Mouse (Mus musculus) liver, postnatal 0 days (tissue): ENCODE data around the gene Gm3415. TPM values are rescaled to one million over a fixed set of nuclear protein-coding genes. Genes with fewer than 3 reads are reported as not detected.

Experiments used
- ATAC-seq: fragments of 200-750 bp; cut with Nextera tagmentation; 2 replicates; pipeline ENCODE4 v1.8.0; 2017; ENCODE audit warnings: mild to moderate bottlenecking, moderate library complexity
- DNase-seq: peaks from one replicate; pipeline ENCODE4 v3.0.0-alpha.2; 2016
- H3K27ac ChIP-seq: fragments of 300-500 bp; sonication (generic); 2 replicates; pipeline ENCODE4 v1.5.1; 2014; ENCODE audit warnings: antibody characterized with exemption, moderate library complexity, mild to moderate bottlenecking, low read depth
- H3K27me3 ChIP-seq: fragments of 300-500 bp; sonication (generic); 2 replicates; pipeline ENCODE4 v1.6.1; 2014; ENCODE audit warnings: low read length, control low read depth, mixed read lengths; ENCODE audit not compliant: insufficient read depth
- H3K36me3 ChIP-seq: fragments of 300-500 bp; sonication (generic); replicated peaks from 2 replicates; pipeline ENCODE4 v1.6.1; 2014; ENCODE audit warnings: mild to moderate bottlenecking, control low read depth, low read length, moderate library complexity, mixed read lengths; ENCODE audit not compliant: insufficient read depth
- H3K4me1 ChIP-seq: fragments of 300-500 bp; sonication (generic); 2 replicates; pipeline ENCODE4 v1.6.1; 2014; ENCODE audit warnings: antibody characterized with exemption, mild to moderate bottlenecking, control low read depth; ENCODE audit not compliant: insufficient read depth
- H3K4me2 ChIP-seq: fragments of 300-500 bp; sonication (generic); 2 replicates; pipeline ENCODE4 v1.6.1; 2014; ENCODE audit warnings: low read depth, mild to moderate bottlenecking, low read length, moderate library complexity, mixed read lengths
- H3K4me3 ChIP-seq: fragments of 300-500 bp; sonication (generic); 2 replicates; pipeline ENCODE4 v1.5.1; 2014; ENCODE audit warnings: low read depth, low read length
- H3K9ac ChIP-seq: fragments of 300-500 bp; sonication (generic); replicated peaks from 2 replicates; pipeline ENCODE4 v1.6.1; 2014; ENCODE audit warnings: mild to moderate bottlenecking, moderate library complexity
- H3K9me3 ChIP-seq: fragments of 300-500 bp; sonication (generic); 2 replicates; pipeline ENCODE4 v1.6.1; 2016; ENCODE audit warnings: mild to moderate bottlenecking, control low read depth, low read length, mixed read lengths
- CTCF ChIP-seq: sonication (generic); IDR thresholded peaks from 2 replicates; pipeline ENCODE4 v1.5.1; 2016; ENCODE audit warnings: antibody characterized with exemption, low read depth
- EP300 ChIP-seq: IDR thresholded peaks from 2 replicates; pipeline ENCODE4 v1.6.1; 2016; ENCODE audit warnings: antibody characterized with exemption, low read depth, mild to moderate bottlenecking
- WGBS: fragments of 180-500 bp; shearing (Covaris S2); extraction: QIAGEN DNeasy Blood & Tissue Kit; methylation state at CpG from one replicate; pipeline ENCODE4 v1.1.7; 2014; ENCODE audit not compliant: insufficient replicate concordance; 5-methylcytosine and 5-hydroxymethylcytosine counted together
- polyA plus RNA-seq: library from polyadenylated mRNA; unstranded; fragments of >200 nt; fragmentation: Nextera tagmentation; extraction: Ambion mirVana; gene quantifications from 2 replicates; pipeline ENCODE4 v1.2.1, GENCODE M21; 2015

The Gm3415 gene
- polyA plus RNA-seq, 1 experiment from 2014 or later, result not detected

DNA sequence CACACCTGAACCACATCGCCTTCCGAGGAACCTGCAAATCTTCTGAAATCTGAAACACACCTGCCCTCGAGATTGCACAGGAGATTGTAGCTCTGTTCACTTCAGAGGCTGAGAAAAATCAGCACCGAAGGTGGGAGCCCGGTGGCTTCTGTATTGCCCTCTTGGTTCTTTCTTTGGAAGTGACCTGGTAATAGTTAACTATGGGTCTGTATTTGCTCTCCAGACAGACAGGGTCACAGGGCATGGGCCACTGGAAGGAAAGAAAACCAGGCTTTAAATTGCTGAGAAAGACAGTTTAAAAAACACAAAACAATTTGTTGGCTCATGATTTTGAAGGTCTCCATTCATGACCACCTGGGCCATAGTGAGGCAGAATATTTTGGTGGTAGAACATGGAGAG lies 44.0 kb downstream of the Gm3415 start:
- 61% methylated on average over 5 of the region's 5 CpGs for WGBS
- no peaks in the 10 kb centered on the region for H3K36me3 ChIP-seq
- TF ChIP-seq CTCF, result no peak
- TF ChIP-seq EP300, result no peak
- H3K27me3 ChIP-seq, result no peaks in the 10 kb centered on the region
- no peaks in the 10 kb centered on the region for H3K9me3 ChIP-seq
- H3K27ac ChIP-seq, result peak overlapping the region; percentile 62
- DNase-seq (no peak), ATAC-seq (peak; percentile 43; the same call in 1 of the 2 replicates)
- peaks cover 5% of the 10 kb centered on the region; the same call in 1 of the 2 replicates for H3K4me1 ChIP-seq
- H3K4me2 ChIP-seq, result peak overlapping the region; percentile 47
- H3K4me3 ChIP-seq, result no peak overlapping the region
- H3K9ac ChIP-seq, result no peak overlapping the region

DNA sequence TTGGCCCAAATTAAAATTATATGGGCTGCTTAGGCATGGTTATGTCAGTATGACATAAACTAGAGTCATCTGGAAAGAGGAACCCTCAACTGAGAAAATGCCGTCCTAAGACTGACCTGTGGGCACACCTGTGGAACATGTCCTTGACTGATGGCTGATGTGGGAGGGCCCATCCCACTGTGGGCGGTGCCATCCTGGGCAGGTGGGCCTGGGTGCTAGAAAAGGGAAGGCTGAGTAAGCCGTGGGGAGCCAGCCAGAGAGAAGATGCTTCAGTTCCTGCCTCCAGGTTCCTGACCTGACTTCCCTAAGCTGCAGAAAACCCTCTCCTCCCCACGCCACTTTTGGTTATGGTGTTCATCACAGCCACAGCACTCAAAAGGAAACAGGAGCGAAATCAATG lies 50.3 kb downstream of the Gm3415 start:
- no peak for ATAC-seq
- no peaks in the 10 kb centered on the region for H3K9me3 ChIP-seq

DNA sequence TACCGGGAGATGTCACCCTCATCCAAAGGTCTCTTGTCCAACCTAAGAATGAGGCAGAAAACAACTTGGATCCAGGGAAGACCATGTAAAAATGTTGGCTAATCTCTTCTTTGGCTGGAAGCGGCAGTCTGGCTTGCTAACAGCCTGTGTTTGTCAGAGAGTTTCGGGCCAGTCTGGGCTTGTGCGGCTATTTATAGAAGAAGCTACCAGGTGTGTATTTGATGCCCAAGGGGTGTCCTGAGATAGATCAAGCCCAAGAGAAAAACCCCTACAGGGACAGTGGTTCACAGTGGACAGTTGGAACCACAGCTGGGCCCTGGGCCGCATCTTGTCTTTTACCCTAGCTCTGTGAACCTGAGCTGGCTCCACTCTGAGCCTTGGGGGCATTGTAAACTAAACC lies 51.0 kb downstream of the Gm3415 start:
- no peak for TF ChIP-seq CTCF
- TF ChIP-seq EP300, result no peak
- Histone ChIP-seq H3K9ac (no peak overlapping the region), H3K36me3 (no peaks in the 10 kb centered on the region), H3K9me3 (no peaks in the 10 kb centered on the region), H3K27me3 (no peaks in the 10 kb centered on the region), H3K4me2 (no peak overlapping the region), H3K4me3 (no peak overlapping the region), H3K27ac (no peak overlapping the region), H3K4me1 (no peaks in the 10 kb centered on the region)
- 77% methylated on average over 5 of the region's 5 CpGs for WGBS
- no peak for DNase-seq
- no peak for ATAC-seq

More for the DNA sequence above, 50.3 kb downstream of the Gm3415 start:
- Histone ChIP-seq H3K9ac (no peak overlapping the region), H3K27ac (no peak overlapping the region), H3K4me3 (no peak overlapping the region), H3K4me2 (no peak overlapping the region), H3K4me1 (no peaks in the 10 kb centered on the region), H3K27me3 (no peaks in the 10 kb centered on the region), H3K36me3 (no peaks in the 10 kb centered on the region)
- WGBS, result 53% methylated on average over 5 of the region's 5 CpGs
- TF ChIP-seq EP300 (no peak), CTCF (no peak)
- DNase-seq, result no peak

DNA sequence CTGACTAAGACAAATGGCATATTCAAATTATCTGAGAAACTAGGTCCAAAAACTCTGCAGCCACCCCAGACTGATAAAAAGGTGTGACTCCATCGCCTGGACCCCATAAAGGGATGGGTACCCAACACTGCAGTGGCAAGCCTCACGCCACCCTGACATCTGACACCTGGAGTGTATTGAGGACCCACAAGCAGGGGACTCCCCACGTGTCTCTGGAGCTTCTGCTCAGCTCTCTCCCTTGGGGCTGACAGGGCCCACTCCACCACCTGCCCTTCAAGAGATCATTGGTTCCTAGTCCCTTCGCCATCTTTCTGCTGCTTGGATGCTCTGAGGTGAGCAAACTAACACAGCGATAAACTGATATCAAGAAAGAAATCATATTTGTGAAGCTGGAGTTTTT lies 51.9 kb downstream of the Gm3415 start:
- no peak overlapping the region for H3K4me2 ChIP-seq
- DNase-seq (no peak), ATAC-seq (no peak)
- no peaks in the 10 kb centered on the region for H3K9me3 ChIP-seq
- no peak overlapping the region for H3K9ac ChIP-seq
- H3K27ac ChIP-seq, result no peak overlapping the region
- no peaks in the 10 kb centered on the region for H3K4me1 ChIP-seq
- H3K4me3 ChIP-seq, result no peak overlapping the region
- TF ChIP-seq CTCF (no peak), EP300 (no peak)
- 66% methylated on average over 5 of the region's 5 CpGs for WGBS
- no peaks in the 10 kb centered on the region for H3K36me3 ChIP-seq
- H3K27me3 ChIP-seq, result no peaks in the 10 kb centered on the region

Other genes starting within 250 kb of the Gm3415 start
- not detected in 2 replicates for gene Wasf3, start 171.2 kb upstream of the Gm3415 start, polyA plus RNA-seq
- not detected in 2 replicates for gene Gm6408, start 74.2 kb upstream of the Gm3415 start, polyA plus RNA-seq
- gene Gm6370, start 64.8 kb upstream of the Gm3415 start, polyA plus RNA-seq, result not detected in 2 replicates
- not detected in 2 replicates for gene 4930449I24Rik, start 53.7 kb upstream of the Gm3415 start, polyA plus RNA-seq
- not detected in 2 replicates for gene Gm3402, start 42.0 kb upstream of the Gm3415 start, polyA plus RNA-seq
- not detected in 2 replicates for gene Gm3404, start 30.3 kb upstream of the Gm3415 start, polyA plus RNA-seq
- not detected in 2 replicates for gene Gm3409, start 18.5 kb upstream of the Gm3415 start, polyA plus RNA-seq
- gene Gpr12, start 29.1 kb downstream of the Gm3415 start, polyA plus RNA-seq, result 0.26 and 0.41 TPM in 2 replicates
- gene Usp12, start 238.9 kb downstream of the Gm3415 start, polyA plus RNA-seq, result 6.8 and 6.9 TPM in 2 replicates